Comparison of ENCODE assay signal across 8 mouse cellular contexts in genomic region chr9:22002194-22003162, GRCm38 (mm10). TPM values are rescaled to one million over a fixed set of nuclear protein-coding genes. Genes with fewer than 3 reads are reported as not detected.
DNase-seq lines count a peak whose midpoint lies in the region; ATAC-seq and TF ChIP-seq lines count a peak whose summit lies in the region.

Gene Ccdc151, minus strand, starts transcription at chr9:22002634.
Gene Prkcsh, plus strand, starts transcription at chr9:22002806.

- H3K27me3 ChIP-seq in hindbrain, embryonic 10.5 days (ENCODE audit: insufficient read depth, poor library complexity, severe bottlenecking): 0 out of 2 replicates have a peak, but pooled peaks cover 3% of the 10 kb centered on the region
- H3K27me3 ChIP-seq in lung, postnatal 0 days (replicated peaks; ENCODE audit: insufficient read depth, low read length): no peaks in the 10 kb centered on the region

- H3K4me1 ChIP-seq in hindbrain, embryonic 10.5 days (replicated peaks): peaks cover 32% of the 10 kb centered on the region
- peaks cover 8% of the 10 kb centered on the region; the same call in 1 of the 2 replicates for H3K4me1 ChIP-seq in lung, postnatal 0 days (ENCODE audit: insufficient read depth, low read depth, low read length)

- WGBS in hindbrain, embryonic 10.5 days: 6% methylated on average over 57 of the region's 57 CpGs
- 7% methylated on average over 54 of the region's 57 CpGs for WGBS in lung, postnatal 0 days

- H3K4me2 ChIP-seq in lung, postnatal 0 days (replicated peaks; ENCODE audit: low read depth, low read length): peak within 1 kb of the TSS; percentile 81

- TF ChIP-seq CTCF in lung, postnatal 0 days (IDR thresholded peaks at IDR 0.05): 0 out of 2 replicates have a peak, but pooled peaks have one; percentile 14

- H3K4me3 ChIP-seq in hindbrain, embryonic 10.5 days: peak within 1 kb of the TSS; percentile 87
- peak within 1 kb of the TSS; percentile 67 for H3K4me3 ChIP-seq in lung, postnatal 0 days (ENCODE audit: low read depth, low read length)

- DNase-seq in MN1 (ENCODE audit: low spot score): peak; percentile 96
- DNase-seq in cerebellum, adult 9-10 months: peak; percentile 99
- DNase-seq in hindbrain, embryonic 10.5 days (ENCODE audit: low spot score): peak; percentile 100
- peak; percentile 100 for DNase-seq in layer of hippocampus, adult 9-11 months
- peak; percentile 100 for DNase-seq in lung, postnatal 0 days (ENCODE audit: low spot score)
- DNase-seq in ovary, postnatal 14 days (ENCODE audit: low spot score): peak; percentile 95
- DNase-seq in thymus, postnatal 14 days: peak; percentile 99

- TF ChIP-seq EP300 in lung, postnatal 0 days (IDR thresholded peaks at IDR 0.05): no peak

- peaks cover 37% of the 10 kb centered on the region for H3K36me3 ChIP-seq in hindbrain, embryonic 10.5 days
- peaks cover 3% of the 10 kb centered on the region for H3K36me3 ChIP-seq in lung, postnatal 0 days (ENCODE audit: insufficient read depth, low read length)

- peak within 1 kb of the TSS; percentile 88 for H3K27ac ChIP-seq in hindbrain, embryonic 10.5 days
- H3K27ac ChIP-seq in lung, postnatal 0 days (ENCODE audit: low read length): peak within 1 kb of the TSS; percentile 43; the same call in 1 of the 2 replicates

- H3K9ac ChIP-seq in lung, postnatal 0 days (replicated peaks; ENCODE audit: low read depth): peak within 1 kb of the TSS; percentile 43

- H3K9me3 ChIP-seq in hindbrain, embryonic 10.5 days: no peaks in the 10 kb centered on the region
- no peaks in the 10 kb centered on the region for H3K9me3 ChIP-seq in lung, postnatal 0 days (ENCODE audit: low read length)

- peak; percentile 93 for ATAC-seq in frontal cortex, adult (ENCODE audit: low TSS enrichment)
- ATAC-seq in lung, postnatal 0 days: peak; percentile 99

RNA-seq across cellular contexts. Expression of gene Ccdc151, which starts in this region (rescaled TPM):
- polyA plus RNA-seq in hindbrain, embryonic 10.5 days (2016; fragmentation: Nextera tagmentation; extraction: Ambion mirVana): 5.1 and 6.7 TPM in 2 replicates
- 5.3 and 6.0 TPM in 2 replicates for polyA plus RNA-seq in lung, postnatal 0 days (2015; fragmentation: Nextera tagmentation; extraction: Ambion mirVana)

RNA-seq across cellular contexts. Expression of gene Prkcsh, which starts in this region (rescaled TPM):
- polyA plus RNA-seq in hindbrain, embryonic 10.5 days (2016; fragmentation: Nextera tagmentation; extraction: Ambion mirVana): 115 and 120 TPM in 2 replicates
- 51.9 and 56.1 TPM in 2 replicates for polyA plus RNA-seq in lung, postnatal 0 days (2015; fragmentation: Nextera tagmentation; extraction: Ambion mirVana)

Comparison
In these comparisons a context has a peak if more than half of its experiments do, and no peak if none do; other contexts are left out.
1. Peak in every context shown above with its lines: DNase-seq, ATAC-seq, H3K4me3 ChIP-seq and H3K27ac ChIP-seq.